Mouse (Mus musculus): Measurements from ENCODE around the gene Acsf3.

Gene Acsf3

DNA sequence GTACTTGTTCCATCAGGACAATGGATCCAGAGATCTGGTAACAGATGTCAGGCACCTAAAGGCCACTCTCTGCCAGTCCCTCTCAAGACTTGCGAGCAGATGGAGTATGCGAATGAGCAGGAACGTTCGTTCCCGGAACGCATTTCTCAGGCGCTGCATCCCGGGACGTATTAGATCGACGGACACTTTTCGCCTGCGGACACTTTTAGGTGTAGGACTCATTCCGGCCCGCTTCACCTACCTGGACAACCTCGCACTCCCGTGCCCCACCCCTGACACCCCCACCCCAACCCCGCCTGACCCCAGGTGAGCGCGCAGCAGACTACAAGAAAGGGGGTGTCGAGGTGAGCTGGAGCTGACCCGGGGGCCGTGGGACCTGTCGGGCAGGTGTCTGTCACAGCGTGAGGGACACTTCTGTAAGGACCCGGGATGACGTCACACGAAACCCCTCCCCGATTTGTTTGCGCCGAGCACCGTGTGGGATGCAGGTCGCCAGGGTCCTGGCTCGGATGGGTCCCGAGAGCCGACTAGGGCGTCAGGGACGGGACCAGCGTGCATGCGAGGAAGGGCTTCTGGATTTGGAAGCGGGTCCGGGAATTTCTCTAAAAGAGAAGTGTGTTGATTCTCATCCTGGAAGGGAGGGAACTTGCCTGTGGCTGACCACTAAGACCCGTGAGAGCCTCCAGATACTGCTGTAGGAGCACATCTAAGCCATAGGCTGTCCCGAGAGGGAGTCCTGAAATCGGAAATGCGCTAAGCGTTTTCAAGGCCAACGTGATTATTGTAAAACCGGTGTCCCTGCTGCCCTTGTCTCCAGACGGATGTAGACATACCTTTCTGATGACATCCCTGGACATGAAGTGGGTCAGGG is at the start of gene Acsf3:
Gene Acsf3 (plus strand): TSS at position 202 of the 871 bp plus-strand sequence.
- peak; percentile 68 for DNase-seq (ENCODE audit: extremely low read depth, insufficient read length, low spot score)

DNA sequence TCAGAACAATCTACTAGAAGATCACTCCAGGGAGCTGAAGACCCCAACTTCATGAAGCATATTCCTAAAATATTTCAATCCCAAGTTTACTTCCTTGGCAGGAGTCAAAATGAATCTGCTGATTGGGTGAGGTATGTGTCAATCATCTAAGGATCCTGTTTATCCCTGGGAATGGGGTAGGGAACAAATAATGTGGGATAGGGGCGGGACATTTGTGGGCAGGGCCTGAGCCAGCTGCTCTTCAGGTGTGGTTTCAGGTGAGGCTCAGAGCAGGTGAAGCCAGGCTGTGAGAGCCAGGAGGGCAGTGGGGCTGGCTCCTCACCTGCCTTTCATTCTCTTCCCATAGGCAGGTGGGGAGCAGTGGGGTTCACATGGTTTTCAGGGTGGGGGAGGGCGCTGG is 48.5 kb upstream of the Acsf3 start:
- no peak for DNase-seq (ENCODE audit: extremely low read depth, insufficient read length, low spot score)

DNA sequence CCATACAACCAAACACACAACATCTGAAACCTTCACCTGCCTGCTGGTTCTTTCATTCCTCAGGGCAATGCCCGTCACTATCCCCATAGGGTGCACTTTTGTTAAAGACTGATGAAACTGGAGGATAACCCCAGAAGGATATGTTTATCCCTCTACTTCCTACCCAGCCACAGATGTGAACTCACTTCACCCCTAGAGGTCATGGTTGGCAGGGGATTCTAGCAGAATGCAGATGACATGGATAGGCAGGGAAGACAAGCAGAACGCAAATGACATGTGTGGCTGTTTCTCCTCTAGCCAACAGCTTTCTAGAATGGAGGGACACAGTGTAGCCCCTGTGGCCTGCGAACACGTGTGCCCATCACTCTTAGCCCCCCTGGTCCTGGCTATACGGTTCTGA is 47.9 kb upstream of the Acsf3 start:
- DNase-seq (ENCODE audit: extremely low read depth, insufficient read length, low spot score) = no peak

DNA sequence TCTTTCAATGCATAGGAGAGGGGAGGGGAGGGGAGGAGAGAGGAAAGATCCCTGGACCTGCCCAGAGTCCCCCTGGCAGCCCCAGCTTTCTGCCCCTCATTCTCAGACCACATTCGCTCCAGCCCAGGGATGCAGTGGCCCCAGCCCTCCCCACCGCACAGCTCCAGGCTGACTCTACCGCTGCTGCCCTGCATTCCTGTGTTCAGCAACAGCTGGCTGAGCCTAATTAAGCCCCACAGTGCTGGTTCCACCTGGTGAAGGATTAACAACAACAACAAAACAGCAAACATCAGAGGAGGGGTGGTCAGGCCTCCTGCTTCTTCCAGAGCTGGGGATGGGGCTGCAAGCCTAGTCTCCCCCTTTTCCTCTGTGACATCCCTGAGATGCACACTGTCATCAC is 46.7 kb upstream of the Acsf3 start:
- no peak for DNase-seq (ENCODE audit: extremely low read depth, insufficient read length, low spot score)

DNA sequence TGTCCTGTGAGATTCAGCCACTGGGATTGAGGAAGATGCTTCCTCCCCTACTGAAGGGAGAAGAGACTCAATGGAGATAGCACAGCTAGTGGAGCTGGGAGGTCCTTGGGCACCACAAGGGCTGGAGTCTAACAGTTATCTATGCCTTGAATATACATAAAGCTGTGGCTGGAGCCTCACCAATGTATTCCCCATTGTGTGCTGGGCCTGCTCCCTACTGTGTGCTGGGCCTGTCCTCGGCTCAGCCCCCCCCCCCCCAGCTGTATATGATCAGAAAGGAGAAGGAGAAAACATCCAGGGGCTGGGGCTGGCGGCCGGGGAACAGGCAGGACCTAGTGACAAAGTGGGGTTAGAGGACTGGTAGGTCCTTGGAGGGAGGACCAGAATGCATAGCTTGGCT is 40.2 kb upstream of the Acsf3 start:
- DNase-seq (ENCODE audit: extremely low read depth, insufficient read length, low spot score) = no peak

DNA sequence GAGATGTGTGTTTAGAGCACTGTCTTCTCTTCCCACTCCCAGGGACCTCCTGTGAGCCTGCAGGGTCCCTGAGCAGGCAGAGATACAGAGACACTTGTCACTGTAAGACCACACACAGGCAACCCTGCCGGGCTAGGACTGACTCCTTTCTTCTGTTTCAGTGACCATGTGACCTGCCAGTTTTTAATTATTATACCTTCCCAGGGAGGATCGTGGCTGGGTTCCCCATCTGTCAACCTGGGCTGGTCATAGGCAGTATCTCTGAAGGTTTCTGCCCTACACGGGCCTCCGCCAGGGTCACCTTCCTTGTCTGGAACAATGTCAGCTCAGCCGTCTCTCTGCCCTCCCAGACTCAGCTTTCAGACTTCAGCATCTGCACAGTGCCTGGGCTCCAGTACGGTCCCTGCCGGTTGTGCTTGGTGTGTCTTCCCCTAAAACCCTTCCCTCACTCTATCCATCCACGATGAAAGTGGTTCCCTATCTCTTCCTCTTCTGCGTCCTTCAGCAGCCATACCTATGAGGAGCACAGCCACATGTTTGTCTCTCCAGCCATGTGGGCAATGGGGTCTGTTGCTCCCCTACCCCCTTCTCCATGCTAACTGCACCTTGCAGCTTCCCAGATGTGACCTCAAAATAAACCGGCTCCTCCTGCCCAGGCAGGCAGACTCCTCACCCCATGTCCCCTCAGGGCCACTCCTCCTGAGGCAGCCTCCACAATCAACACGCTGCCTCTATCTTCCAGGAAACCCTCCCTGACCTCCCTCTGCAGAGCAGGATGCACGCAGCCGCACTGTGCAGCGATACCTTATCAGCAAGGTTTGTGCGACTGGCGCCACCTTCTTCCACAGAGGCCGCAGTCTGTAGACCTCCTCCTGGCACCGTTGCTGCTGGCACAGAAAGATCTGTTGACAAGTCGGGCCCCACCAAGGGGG is 39.5 kb upstream of the Acsf3 start:
- DNase-seq (ENCODE audit: extremely low read depth, insufficient read length, low spot score) = no peak

DNA sequence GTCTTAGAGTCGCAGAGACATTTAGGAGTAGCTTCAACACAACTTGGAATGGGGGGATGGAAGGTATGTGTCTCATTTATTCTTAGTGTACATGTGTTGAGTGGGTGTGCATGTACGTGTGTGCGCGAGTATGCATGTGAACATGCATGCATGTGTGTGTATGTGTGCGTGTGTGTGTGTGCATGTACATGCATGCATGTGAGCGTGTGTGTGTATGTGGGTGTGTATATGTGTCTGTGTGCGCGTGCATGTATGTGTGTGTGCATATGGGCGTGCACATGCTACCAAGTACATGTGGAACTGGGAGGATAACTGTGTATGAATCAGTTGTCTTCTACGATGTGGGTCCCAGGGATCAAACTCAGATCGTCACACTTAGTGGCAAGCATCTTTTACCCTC is 38.7 kb upstream of the Acsf3 start:
- DNase-seq (ENCODE audit: extremely low read depth, insufficient read length, low spot score) = no peak

DNA sequence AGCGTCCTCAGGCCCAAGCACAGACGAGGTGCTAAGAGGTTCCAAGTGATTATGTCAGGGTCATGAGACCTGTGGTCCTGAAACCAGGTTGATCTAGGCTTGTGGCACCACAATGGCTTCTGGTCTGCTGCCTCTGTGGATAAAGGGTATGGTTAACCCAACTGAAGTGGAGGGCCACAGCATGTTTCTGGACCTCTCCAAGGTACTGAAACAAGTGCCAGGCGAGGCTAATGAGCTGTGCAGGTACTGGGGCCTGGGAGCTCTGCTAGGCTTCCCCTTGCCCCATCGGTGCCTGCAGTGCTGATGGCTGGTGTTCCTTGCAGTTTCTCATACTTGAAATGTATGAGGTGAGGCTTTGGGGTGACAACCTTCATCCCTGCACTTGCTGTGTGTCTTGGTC is 38.2 kb upstream of the Acsf3 start:
- no peak for DNase-seq (ENCODE audit: extremely low read depth, insufficient read length, low spot score)

DNA sequence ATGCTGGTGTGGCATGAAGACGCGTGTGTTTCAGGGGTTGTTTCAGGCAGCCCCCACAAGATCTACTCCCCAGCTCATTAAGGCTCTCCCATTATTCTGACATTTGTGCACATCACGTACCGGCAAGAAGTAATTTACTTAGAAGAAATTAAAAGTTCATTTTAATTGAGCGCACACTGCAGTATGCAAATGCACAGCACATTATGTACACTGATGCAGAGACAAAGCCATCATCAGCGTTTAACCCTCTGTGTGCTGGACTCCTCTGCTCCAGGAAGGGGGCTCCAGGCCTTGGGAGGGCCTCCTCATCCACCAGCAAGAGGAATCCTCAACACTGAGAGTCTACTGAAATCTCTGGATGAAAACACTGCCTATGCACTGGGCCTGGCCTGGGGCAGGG is 37.4 kb upstream of the Acsf3 start:
- DNase-seq (ENCODE audit: extremely low read depth, insufficient read length, low spot score) = no peak

DNA sequence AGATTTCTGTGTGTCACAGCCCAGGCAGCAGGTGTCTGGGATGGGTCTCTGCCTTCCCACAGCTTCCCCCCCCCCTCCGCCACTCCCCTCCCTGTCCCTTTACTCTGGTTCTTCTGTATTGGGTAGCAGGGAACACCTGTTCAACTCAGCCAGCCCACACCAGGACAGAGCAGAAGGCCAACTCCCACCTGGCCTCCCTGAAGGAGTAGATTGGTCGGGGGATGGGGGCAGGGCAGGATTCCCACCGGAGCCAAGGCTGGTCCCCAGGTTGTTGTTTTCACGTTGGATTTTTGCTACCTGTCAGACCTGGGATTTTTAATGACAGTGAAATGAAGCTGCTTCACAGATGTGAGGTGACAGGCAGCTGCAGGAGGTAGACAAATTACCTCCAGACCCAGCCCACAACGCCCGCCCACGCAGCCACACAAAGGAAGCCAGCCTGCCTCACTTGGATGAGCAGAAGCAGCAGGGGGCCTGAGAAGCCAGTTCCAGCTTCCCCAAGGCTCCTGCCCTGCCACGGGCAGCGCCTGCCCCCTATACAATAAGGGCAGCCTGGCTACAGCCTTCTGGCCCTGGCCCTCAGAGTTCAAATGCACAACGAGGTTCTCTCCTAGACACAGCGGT is 36.1 kb upstream of the Acsf3 start:
- no peak for DNase-seq (ENCODE audit: extremely low read depth, insufficient read length, low spot score)

DNA sequence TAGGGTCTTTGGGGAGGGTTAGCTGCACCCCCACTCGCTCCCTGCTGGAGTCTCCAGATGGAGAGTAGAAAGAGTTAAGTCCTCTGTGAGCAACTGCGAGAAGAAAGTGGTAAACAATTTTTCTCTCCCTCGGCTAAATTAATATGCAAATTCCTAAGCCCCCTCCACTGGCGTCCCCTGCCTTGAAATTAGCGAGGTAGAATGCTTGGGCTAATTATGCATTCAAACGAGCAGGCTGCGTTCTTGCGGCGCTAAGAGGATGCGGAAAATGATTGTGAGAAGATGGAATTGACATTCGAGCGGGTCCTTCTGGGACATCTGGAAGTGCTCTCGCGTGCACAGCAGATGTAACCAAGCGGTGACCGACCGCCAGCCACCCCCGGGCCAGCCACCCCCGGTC is 32.8 kb upstream of the Acsf3 start:
- DNase-seq (ENCODE audit: extremely low read depth, insufficient read length, low spot score) = no peak

DNA sequence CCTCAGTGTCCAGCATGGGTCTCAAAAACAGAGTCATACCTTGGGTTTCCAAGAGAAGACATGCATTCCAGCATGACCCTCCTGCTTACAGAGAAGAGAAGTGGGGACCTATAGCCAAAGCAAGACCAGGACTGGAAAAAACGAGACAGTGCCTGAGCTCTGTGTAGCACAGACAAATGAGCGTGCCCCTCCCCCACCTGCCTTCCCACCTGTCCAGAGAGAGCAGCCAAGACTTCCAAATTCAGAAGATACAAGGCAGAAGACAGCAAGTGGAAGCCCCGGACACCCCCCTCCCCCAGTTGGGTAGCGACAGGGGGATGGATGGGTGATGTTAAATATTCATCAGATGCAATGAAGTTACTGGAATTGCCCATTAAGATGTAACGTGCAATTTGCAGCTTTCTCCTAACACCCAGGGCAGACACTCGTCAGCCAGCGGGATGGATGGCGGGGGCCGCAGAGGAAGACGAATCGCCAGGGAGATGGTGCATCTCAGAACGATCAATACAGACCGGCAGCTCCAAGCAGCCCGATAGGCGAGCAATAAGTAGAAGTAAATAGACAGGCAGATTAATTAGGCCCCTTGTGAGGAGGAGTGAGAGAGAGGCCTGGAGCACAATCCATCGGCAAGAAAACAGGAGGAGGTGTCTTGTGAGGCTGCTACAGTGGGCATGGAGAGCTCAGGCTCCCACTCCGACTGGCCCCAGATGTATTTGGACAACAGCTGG is 30.1 kb upstream of the Acsf3 start:
- DNase-seq (ENCODE audit: extremely low read depth, insufficient read length, low spot score) = no peak

DNA sequence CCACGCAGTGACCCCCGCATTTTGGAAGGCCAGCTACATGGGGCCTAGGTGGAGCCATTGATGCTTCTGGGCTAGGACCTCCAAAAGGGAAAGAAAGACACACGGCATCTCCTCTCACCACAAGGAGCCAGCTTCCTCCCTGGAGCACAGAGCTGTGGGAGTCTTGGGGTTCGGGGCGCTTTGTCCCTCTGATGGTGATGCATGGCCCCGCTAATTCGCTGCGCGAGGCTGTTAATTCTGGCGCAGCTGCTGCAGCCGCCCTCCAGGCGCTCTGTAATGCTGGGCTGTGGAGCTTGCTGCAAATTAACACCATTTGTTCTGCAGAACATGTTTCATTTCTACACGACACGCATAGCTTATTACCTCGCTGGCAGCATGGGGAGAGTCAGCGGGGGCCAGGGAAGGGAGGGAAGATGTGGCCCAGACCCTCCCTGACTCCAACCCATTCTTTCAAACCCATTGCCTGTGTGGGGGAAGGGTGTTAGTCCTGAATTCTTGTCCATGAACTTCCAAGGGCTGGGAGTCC is 29.5 kb upstream of the Acsf3 start:
- DNase-seq (ENCODE audit: extremely low read depth, insufficient read length, low spot score) = no peak

DNA sequence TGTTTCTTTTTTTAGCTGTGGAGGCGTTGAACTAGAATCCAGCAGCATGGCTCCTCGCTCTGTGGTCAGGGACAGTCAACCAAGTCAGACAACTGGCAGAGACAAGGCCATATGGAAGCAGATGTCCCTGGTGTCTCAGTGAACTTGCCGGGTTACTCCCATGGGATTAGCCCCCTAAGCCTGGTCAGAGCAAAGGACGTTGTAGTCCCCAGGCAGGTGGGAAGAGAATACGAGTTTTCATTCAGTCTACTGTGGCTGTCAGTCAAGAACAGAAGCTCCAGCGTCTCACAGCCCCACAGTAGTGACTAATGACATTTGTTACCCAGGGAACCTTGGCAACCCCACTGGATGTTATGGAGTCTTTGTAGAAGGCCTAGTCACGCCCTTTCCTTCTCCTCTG is 28.8 kb upstream of the Acsf3 start:
- no peak for DNase-seq (ENCODE audit: extremely low read depth, insufficient read length, low spot score)

DNA sequence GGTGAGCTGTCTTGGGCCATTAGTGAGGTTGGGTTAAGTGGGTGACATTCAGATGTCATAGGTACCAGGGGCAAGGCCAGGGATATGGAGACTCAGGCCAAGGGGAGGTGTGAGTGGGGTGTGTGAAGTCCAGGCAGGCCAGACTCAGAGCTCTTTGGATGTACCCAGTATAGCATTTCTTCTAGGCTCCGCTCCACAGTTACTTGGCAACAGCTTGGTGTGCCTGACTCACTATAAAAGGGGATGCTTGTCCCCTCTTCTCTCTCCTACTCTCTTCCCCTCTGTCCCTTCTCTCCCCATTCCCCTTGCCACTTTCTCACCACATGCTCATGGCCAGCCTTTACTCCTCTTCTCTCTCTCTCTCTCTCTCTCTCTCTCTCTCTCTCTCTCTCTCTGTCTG is 27.5 kb upstream of the Acsf3 start:
- DNase-seq (ENCODE audit: extremely low read depth, insufficient read length, low spot score) = no peak

DNA sequence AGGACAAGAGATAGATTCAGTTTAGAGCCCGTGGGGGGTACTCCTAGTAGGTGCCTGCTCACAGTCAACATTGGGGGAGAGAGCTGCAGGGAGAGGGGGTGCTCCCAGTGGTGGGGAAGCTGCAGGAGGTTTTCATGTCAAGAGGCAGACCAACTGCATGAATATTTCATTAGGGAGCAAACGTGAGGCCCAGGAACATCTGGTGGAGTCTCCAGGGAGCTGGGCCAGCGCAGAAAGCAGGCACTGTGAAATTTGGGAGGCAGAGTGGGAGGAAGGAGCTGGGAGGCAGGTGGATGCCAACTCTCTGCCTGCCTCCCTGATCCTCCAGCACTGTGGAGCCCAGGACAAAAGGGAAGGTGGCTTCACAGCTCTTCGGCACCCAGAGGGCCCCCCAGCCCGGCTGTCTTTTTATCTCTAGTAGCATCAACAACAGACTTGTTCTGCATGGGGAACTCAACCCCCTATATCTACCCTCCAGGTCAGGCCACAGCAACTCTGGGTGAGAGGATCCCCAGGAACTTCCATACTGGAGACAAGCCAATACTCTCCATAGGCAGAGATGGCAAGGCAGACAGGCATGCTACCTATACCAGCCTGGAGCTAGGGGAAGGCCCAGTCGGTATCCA is 25.8 kb upstream of the Acsf3 start:
- DNase-seq (ENCODE audit: extremely low read depth, insufficient read length, low spot score) = no peak

DNA sequence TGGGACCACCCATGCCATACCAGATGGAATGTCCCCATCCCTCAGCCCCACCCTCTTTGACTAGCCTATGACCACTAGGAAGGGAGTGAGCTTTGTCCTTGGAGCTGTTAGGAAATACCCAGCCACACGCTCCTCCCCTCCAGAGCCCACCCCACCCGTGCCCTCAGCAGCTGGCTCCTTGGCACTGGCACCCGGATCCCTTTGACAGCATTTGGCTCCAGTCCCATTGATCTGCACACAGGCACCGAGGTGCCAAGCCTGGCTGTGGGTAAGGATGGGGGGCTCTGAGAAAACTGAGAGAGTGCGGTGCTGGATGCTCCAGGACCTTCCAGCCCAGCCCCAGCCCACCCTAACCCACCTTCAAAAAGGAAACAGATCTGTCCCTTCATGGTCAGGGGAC is 23.9 kb upstream of the Acsf3 start:
- no peak for DNase-seq (ENCODE audit: extremely low read depth, insufficient read length, low spot score)

DNA sequence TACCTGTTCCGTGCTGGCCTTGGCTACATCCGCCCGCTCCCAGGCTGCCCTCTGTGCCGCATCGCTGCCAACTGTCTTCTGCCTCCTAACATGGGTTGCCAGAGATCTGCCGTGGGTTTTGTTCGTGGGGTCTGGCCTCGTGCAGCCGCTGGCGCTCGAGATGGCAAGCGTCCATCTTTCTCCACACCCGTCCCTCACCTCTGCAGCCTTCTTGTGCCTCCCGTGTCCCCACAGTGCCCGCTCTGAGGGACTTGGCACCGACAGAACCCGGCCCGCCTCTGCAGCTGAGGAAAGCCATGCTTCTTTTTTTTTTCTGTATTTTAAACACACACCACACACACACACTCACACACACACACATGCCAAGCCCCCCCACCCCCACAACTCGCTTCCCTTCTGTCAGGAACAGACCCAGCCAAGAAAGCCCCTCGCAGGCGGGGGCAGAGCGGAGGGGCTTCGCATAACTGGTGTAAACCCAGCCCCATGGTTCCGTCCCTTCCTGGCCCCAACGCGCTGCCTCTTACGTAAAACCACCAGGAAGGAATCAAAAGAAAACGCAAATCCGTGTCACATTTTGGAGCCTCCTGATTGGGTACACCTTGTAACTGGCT is 23.1 kb upstream of the Acsf3 start:
- no peak for DNase-seq (ENCODE audit: extremely low read depth, insufficient read length, low spot score)

DNA sequence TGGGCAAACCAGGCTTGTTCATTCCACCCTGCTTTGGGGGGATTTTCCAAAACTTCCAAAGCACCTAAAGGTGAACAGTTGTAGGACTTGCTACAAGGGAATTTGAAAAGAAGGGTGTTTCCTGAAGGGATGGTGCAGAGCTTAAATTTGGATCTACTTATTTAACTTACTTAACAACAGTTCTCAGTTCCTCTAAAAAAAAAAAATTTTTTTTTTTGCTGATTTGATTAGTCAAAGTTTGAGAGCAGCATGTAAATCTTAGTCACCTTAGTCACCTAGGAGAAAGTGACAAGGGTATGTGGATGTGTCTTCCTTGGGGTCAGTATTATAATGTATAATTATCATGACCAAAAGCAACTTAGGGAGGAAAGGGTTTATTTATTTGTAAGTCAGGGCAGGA is 16.7 kb upstream of the Acsf3 start:
- DNase-seq (ENCODE audit: extremely low read depth, insufficient read length, low spot score) = no peak

DNA sequence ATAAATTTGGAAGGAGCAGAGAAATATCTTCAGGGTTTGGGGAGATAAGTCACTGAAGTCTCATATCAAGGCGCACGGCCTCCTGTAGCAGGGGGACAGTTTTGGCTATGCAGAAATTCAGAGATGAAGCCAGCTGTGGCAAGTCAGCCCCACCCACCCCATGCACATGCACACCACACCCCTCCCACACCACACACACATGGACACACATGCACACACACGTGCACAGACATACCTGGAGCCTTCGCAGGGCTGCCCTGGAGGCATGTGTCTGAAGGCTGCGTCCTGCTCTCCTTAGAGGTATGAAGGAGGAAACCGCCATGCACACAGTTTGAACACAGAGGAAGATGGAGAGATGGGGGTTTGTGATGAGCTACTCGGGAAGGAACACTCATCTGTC is 15.2 kb upstream of the Acsf3 start:
- DNase-seq (ENCODE audit: extremely low read depth, insufficient read length, low spot score) = no peak
